Mouse (Mus musculus): ENCODE measurements around the gene Usb1.

GRCm38 (mm10) chr8:95346643-95347545 is 14.8 kb downstream of the Usb1 start:
- TF ChIP-seq ZNF384 (IDR thresholded peaks at IDR 0.05; ENCODE audit: low read depth, low read length) = no peak
- no peak for TF ChIP-seq CHD2 (IDR thresholded peaks at IDR 0.05; ENCODE audit: low read depth, low read length)
- TF ChIP-seq ZC3H11A (IDR thresholded peaks at IDR 0.05; ENCODE audit: borderline replicate concordance, low read depth, low read length) = peak; percentile 44; the same call in 1 of the 2 replicates

Data from ES-E14 (cell line).